Mouse (Mus musculus) large intestine, adult 2 months (tissue): ENCODE measurements at regions not wholly inside any gene's neighbourhood (a gene's known extent, or its start where the extent isn't known, plus 50 kb on each side); places are given as distances from the start of the nearest gene placed in this dataset.
"Not testable (repeated sequence)": the region's sequence is repeated elsewhere in the genome, so short reads cannot be mapped to it uniquely, and the experiment has no call there.

ENCODE experiments used
- DNase-seq: peaks from one replicate; pipeline ENCODE4 v3.0.0-alpha.2; 2012; ENCODE audit warnings: low read depth, low spot score
- WGBS: fragments of 180-500 bp; shearing (Covaris S2); methylation state at CpG from one replicate; pipeline ENCODE4 v1.1.7; 2018; 5-methylcytosine and 5-hydroxymethylcytosine counted together

DNA sequence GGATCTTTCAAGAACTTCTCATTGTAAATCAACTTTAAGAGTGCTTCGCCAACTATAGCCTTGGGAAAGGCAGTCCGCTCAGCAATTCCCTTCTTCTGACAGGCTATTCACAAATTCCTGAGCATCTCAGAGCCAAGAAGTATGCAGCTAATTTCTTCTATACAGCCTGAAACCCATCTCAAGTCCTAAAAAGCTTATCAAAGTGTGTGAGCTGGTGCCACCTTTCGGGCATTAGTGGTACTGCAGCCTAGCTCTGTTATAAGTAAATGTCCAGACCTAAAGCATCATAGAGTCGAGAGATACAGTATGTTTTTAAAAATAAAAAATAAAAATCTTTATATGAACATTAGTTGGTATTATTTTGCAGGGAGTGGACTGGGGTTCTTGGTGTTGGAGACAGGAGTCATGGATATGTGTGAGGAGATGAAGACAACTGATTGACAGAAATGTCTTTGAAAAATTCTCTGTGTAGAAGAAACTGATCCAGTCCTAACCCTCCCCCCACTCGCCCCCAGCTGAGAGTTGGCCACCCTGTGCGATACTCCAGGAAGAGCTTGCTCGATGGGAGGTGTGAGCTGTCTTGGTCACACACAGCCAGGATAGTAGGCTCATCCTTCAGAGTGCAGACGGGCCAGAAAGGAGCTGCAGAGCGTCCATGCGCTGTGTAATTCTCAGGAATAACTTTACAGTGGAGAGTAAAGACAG, 56.4 kb downstream of the Bod1 start:
- peak; percentile 31 for DNase-seq
- 61% methylated on average over 10 of the region's 10 CpGs for WGBS

GRCm38 (mm10) chr11:31614394-31614713, 57.3 kb downstream of the Bod1 start:
- no peak for DNase-seq
- WGBS: 84% methylated on average over 7 of the region's 7 CpGs

DNA sequence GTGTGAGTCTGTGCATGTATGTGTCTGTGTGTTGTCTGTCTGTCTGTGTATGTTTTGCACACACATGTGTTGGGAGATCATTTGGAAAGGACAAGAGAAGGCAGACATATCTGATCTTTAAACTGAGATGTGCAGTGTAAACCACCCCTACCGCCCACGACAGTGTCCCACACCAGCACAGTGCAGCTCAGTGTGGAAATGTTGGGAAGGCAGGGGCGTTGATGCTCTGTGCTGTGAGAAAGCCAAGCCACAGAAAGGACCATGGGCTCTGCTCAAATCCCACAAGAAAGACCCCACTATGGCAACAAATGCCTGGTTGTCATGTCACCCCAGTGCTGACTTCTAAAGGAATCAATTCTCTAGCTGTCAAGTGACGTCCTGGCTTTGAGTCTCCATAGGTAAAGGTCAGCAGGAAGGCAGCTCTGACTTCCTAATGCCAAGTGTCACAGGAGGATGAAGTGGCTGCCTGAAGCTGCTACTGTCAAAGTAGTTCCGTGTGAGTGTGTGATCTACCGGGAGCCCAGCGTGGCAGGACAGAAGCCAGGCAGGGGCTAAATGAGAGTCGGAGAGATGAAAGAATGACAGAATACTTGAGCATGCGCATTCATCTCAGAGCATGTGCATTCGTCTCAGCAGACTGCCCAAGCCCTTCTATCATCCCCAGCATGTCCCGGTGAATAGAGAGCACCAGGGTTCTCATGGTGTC, 57.8 kb downstream of the Bod1 start:
- WGBS: 80% methylated on average over 11 of the region's 11 CpGs
- DNase-seq: no peak

GRCm38 (mm10) chr11:31608458-31608857, 63.2 kb downstream of the Bod1 start:
- DNase-seq: no peak
- WGBS: 86% methylated on average over 4 of the region's 4 CpGs

- 75% methylated on average over 7 of the region's 7 CpGs for WGBS
- DNase-seq: no peak
These were observed 70.2 kb downstream of the Bod1 start for GRCm38 (mm10) chr11:31601499-31601898.

- 83% methylated on average over 2 of the region's 2 CpGs for WGBS
- DNase-seq: no peak
These were observed 78.1 kb downstream of the Bod1 start for GRCm38 (mm10) chr11:31593604-31594003.

GRCm38 (mm10) chr11:31592061-31592460, 79.6 kb downstream of the Bod1 start:
- WGBS: 45% methylated on average over 11 of the region's 11 CpGs
- no peak for DNase-seq

- no peak for DNase-seq
- 74% methylated on average over 6 of the region's 6 CpGs for WGBS
These were observed 80.6 kb downstream of the Bod1 start for GRCm38 (mm10) chr11:31591037-31591554.

DNA sequence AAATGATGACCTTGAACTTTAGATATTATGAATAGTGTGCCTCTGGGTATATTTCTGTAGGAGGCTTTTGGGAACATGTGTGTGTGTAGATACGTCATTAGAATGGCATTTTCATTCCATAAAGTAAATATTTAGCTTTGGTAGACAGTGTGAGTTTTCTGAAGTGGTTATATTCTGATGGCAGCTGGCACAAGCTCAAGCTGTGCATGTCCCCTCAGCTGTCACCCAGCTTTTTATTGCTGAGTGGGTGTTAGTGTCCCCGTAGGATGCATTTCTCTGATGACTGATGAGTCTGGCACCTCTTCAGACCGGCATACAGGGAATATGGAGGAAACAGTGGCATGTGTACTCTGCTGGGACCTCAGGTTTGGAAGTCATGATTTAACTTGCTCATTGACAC, 96.7 kb downstream of the Bod1 start:
- no peak for DNase-seq
- WGBS: 17% methylated on average over 3 of the region's 3 CpGs

DNA sequence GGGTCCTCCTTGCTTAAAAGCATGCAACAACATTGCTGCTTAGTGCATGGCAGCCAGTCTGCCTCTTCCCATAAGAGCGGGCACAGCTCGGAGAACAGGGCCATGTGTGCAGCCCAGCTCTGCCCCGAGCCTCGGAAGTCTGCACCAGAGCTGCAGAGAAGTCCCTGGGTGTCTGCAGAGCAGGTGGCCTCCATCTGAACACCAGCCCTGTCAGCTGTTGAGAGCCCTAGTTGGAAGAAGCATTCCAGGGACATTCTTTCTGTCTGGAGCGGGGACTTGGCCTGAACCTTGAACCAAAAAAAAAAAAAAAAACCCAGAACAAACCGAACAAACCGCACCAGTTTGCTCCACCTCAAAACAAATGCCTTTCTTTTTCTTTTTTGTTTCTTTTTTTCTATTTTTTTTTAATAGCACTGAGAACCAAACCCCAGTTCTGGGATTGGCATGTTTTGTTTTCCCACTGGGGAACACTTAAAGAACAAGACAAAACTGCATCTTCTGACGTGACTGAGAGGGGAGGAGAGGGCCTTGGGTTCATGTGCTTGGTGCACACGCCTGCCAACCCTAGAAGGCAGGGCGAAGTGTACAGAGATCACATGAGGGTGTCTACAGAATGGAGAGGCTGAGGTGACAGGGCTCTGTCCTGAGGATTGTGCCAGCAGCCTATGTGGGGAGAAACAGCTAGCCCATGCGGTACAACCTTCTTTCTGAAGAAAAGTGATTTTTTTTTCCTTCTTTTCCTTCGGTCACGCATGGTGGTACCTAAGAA, 106.8 kb downstream of the Bod1 start:
- 54% methylated on average over 13 of the region's 13 CpGs for WGBS
- no peak for DNase-seq

DNA sequence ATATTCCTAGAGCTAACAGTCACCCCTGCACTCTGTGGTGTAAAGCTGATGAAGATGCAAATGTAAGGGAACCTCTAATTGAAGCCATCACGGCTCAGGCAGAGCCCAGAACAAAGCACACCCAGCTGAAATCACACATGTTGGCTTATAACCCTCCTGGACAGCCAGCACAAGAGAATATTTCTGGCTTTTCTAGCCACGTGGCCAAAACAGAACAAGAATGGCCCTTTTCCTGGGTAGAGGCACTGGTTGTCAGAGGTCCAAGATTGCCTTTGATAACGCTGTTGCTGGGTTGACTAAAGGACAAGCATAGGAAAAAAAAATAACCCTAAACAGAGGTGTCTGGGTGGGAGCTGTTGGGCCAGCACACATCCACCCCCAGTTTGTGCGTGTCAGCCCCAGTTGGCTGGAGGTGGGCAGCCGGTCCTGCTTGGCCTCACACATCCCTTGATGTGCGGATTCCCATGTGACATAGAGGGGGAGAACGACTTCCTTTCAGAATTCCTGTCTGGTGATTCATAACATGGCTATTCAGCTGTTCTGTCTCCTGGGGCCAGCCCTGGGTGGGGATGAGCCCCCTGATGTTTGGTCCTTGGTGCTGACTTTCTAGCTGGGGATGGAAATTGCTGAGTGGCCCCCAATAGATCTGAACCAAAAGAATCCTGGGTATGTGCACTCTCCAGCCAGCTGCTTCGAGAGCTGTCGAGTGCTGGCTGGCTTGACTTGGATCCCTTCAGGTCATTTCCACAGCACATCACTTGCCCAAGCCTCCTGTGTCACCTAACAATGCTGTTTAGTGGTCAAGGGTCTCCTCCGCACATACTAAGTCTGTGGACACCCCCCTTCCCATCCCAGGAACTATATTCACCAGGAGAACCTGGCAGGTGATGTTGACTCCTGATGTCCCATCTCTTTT, 107.6 kb downstream of the Bod1 start:
- no peak for DNase-seq
- WGBS: 52% methylated on average over 10 of the region's 10 CpGs

GRCm38 (mm10) chr11:31562954-31563353, 108.7 kb downstream of the Bod1 start:
- DNase-seq: no peak
- 75% methylated on average over 3 of the region's 3 CpGs for WGBS

- 77% methylated on average over 10 of the region's 10 CpGs for WGBS
- no peak for DNase-seq
These were observed 110.9 kb downstream of the Bod1 start for GRCm38 (mm10) chr11:31560775-31561174.

- no peak for DNase-seq
These were observed 116.6 kb downstream of the Bod1 start for GRCm38 (mm10) chr11:31555042-31555441.

GRCm38 (mm10) chr11:31551614-31552271, 119.9 kb downstream of the Bod1 start:
- no peak for DNase-seq
- 64% methylated on average over 10 of the region's 10 CpGs for WGBS

More at GRCm38 (mm10) chr11:31555042-31555441, 116.6 kb downstream of the Bod1 start:
- WGBS: 81% methylated on average over 4 of the region's 4 CpGs

DNA sequence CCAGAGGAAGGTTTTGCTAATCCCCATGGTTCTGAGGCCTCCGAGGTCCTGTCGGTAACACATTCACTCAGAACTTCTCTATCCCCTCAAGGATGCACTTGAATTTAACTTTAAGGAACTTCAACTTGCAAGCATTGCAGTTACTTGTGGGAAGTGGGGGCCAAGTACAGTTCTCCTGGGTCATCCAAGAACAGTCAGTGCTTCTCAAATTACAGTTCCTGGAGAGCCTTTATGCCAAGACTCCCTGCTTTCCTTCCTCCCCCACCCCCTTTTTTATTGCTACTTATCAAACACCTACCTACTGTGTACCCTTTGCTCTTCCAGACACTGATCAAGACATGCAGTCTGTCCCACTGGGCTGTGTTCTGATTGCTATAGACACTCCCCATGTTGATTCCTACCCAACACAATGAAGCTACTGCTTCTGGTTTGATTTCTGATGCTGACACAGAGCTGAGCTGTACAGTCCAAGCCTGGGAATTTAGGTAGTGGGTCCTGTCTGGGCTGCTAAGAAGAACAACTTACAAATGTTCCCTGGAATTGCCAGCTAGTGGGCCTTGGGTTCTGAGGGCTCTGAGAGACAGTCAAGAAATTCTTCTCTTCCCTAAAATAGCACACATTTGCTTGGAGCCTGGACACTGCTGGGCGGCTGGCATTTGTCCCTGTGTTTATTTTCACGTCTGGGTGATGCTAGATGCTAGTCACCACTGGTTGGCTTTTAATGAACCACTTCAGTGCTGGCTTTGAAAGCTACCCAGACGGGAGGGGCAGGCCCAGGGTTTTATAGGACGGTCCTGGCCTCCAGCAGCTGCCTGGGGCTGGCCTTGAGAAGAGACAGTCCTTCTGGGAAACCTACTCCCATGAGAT, 120.7 kb downstream of the Bod1 start:
- DNase-seq: peak; percentile 13
- 38% methylated on average over 6 of the region's 6 CpGs for WGBS

DNA sequence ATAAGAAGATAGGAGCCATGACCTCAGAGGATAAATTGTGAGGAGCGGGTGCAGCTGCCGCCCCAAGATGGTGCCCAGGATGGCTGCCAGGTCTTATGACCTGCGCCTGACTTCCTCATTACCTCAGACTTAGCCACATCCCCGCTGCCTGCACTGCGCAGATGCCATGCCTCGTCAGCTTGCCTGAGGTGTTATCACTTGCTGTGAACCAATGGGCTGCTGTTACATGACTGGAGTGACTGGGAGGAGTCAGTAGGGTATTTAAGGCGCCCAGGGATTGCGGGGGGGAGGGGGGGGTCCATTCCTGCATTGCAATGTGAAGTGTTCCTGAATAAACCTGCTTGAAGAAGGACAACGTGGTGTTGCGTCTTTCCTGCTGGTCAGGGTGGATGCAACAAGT, 126.2 kb downstream of the Bod1 start:
- WGBS: 79% methylated on average over 10 of the region's 10 CpGs
- not testable (repeated sequence) for DNase-seq

- WGBS: 76% methylated on average over 8 of the region's 8 CpGs
- no peak for DNase-seq
These were observed 129.0 kb downstream of the Bod1 start for GRCm38 (mm10) chr11:31542635-31543219.
